ENCODE assay signal across 21 mouse cellular contexts in the genomic region with DNA sequence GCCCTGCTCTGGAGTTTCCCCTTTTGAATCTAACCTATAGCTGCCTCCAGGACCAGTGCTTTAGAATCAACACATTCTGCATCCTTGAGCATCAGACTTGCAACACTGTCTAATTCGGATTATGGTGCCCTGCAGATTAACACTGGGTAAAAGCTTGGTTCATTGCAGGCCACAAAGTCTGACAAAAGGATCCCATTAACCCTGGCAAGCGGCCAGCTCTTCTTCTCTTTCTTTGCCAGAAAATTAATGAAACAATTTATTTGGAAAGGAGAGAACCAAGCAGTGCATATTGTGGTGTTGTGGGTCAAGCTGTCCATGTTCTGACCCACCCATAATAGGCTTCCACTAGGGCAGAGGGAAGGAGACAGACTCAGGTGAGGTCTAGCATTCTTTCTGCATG. TPM values are rescaled to one million over a fixed set of nuclear protein-coding genes. Genes with fewer than 3 reads are reported as not detected.
DNase-seq lines count a peak whose midpoint lies in the region; ATAC-seq and TF ChIP-seq lines count a peak whose summit lies in the region.
"Had no signal": no experiment of that assay in that cellular context is flagged by ENCODE, and none has a peak within 500 bp of the region (broad histone marks: within the 10 kb centered on the region; RNA-seq: fewer than 3 reads in every experiment).

No protein-coding gene starts in this region.

- H3K4me1 ChIP-seq in hindbrain, postnatal 0 days (ENCODE audit: insufficient read depth, low read length) = no peaks in the 10 kb centered on the region
- peaks cover 9% of the 10 kb centered on the region; the same call in 1 of the 2 replicates for H3K4me1 ChIP-seq in hindbrain, embryonic 13.5 days (replicated peaks)
- H3K4me1 ChIP-seq: embryonic facial prominence, embryonic 13.5 days; heart, embryonic 10.5 days; lung, embryonic 15.5 days; midbrain, embryonic 15.5 days had no signal

- WGBS in hindbrain, postnatal 0 days = 52% methylated on average over 2 of the region's 2 CpGs
- WGBS in hindbrain, embryonic 13.5 days = 78% methylated on average over 2 of the region's 2 CpGs

- no peak overlapping the region for H3K4me3 ChIP-seq in hindbrain, postnatal 0 days (ENCODE audit: low read length)
- no peak overlapping the region for H3K4me3 ChIP-seq in hindbrain, embryonic 13.5 days
- H3K4me3 ChIP-seq: embryonic facial prominence, embryonic 13.5 days; forebrain, embryonic 15.5 days; heart, embryonic 10.5 days; lung, embryonic 15.5 days; midbrain, embryonic 15.5 days had no signal

- no peak for ATAC-seq in hindbrain, postnatal 0 days
- ATAC-seq in hindbrain, embryonic 13.5 days (ENCODE audit: low FRiP score) = no peak
- ATAC-seq: CD4-positive, CD25-positive, alpha-beta regulatory T cell, adult 4 months; forebrain, embryonic 15.5 days; inflammation-experienced regulatory T-cells, adult 6 months; midbrain, embryonic 15.5 days had no signal

- no peak overlapping the region for H3K9ac ChIP-seq in hindbrain, postnatal 0 days (replicated peaks; ENCODE audit: low read length)
- no peak overlapping the region for H3K9ac ChIP-seq in hindbrain, embryonic 13.5 days
- H3K9ac ChIP-seq: embryonic facial prominence, embryonic 13.5 days; forebrain, embryonic 15.5 days; lung, embryonic 15.5 days; midbrain, embryonic 15.5 days had no signal

- H3K27ac ChIP-seq in hindbrain, postnatal 0 days = no peak overlapping the region
- no peak overlapping the region for H3K27ac ChIP-seq in hindbrain, embryonic 13.5 days
- H3K27ac ChIP-seq: embryonic facial prominence, embryonic 13.5 days; forebrain, embryonic 15.5 days; heart, embryonic 10.5 days; lung, embryonic 15.5 days; midbrain, embryonic 15.5 days had no signal

- H3K9me3 ChIP-seq in hindbrain, postnatal 0 days (ENCODE audit: low read length) = no peaks in the 10 kb centered on the region
- H3K9me3 ChIP-seq in hindbrain, embryonic 13.5 days = no peaks in the 10 kb centered on the region
- H3K9me3 ChIP-seq: embryonic facial prominence, embryonic 13.5 days; forebrain, embryonic 15.5 days; heart, embryonic 10.5 days; lung, embryonic 15.5 days; midbrain, embryonic 15.5 days had no signal

- H3K4me2 ChIP-seq in hindbrain, postnatal 0 days (ENCODE audit: low read depth, low read length) = no peak overlapping the region
- H3K4me2 ChIP-seq in hindbrain, embryonic 13.5 days = no peak overlapping the region
- H3K4me2 ChIP-seq: embryonic facial prominence, embryonic 13.5 days; forebrain, embryonic 15.5 days; liver, embryonic 11.5 days; lung, embryonic 15.5 days; midbrain, embryonic 15.5 days had no signal

- H3K36me3 ChIP-seq in hindbrain, postnatal 0 days (ENCODE audit: insufficient read depth, low read length) = no peaks in the 10 kb centered on the region
- H3K36me3 ChIP-seq in hindbrain, embryonic 13.5 days = no peaks in the 10 kb centered on the region
- H3K36me3 ChIP-seq: embryonic facial prominence, embryonic 13.5 days; forebrain, embryonic 15.5 days; heart, embryonic 10.5 days; lung, embryonic 15.5 days; midbrain, embryonic 15.5 days had no signal

- no peaks in the 10 kb centered on the region for H3K27me3 ChIP-seq in hindbrain, postnatal 0 days (ENCODE audit: insufficient read depth, low read length)
- H3K27me3 ChIP-seq in hindbrain, embryonic 13.5 days = no peaks in the 10 kb centered on the region
- H3K27me3 ChIP-seq: embryonic facial prominence, embryonic 13.5 days; forebrain, embryonic 15.5 days; lung, embryonic 15.5 days; midbrain, embryonic 15.5 days had no signal

- TF ChIP-seq CTCF in hindbrain, postnatal 0 days (IDR thresholded peaks at IDR 0.05; ENCODE audit: low read depth) = no peak

- DNase-seq in hindbrain, postnatal 0 days (ENCODE audit: low spot score) = peak; percentile 54
- peak; percentile 63 for DNase-seq in retina, postnatal 1 day
- no peak for DNase-seq in retina, embryonic 14.5 days (ENCODE audit: low spot score)
- DNase-seq in cerebellum, adult 8-10 months = peak; percentile 71
- DNase-seq in retina, postnatal 7 days (ENCODE audit: low read depth, low spot score) = peak; percentile 25
- DNase-seq in gastrocnemius, postnatal 4 days (ENCODE audit: low spot score in 2 of 2) = no peak
- no peak for DNase-seq in right cerebral cortex, adult 18-20 months
- DNase-seq: adrenal gland, postnatal 14 days; gastrocnemius, postnatal 36 days; kidney, adult 2 months; kidney, postnatal 36 days; thymus, adult 18-20 months had no signal

RNA-seq across cellular contexts. Expression of gene Spon1, which starts 58.2 kb away (rescaled TPM):
- total RNA-seq in hindbrain, postnatal 0 days (2014; rRNA removed) = 42.6 and 43.8 TPM in 2 replicates
- 50.3 TPM in 2 replicates for polyA plus RNA-seq in hindbrain, postnatal 0 days (2015; fragmentation: Nextera tagmentation; extraction: Ambion mirVana)
- 82.8 and 104 TPM in 2 replicates for polyA plus RNA-seq in hindbrain, embryonic 13.5 days (2015; fragmentation: Nextera tagmentation; extraction: Ambion mirVana)
- 1 to 10 TPM; 6.1 to 7.1 TPM for total RNA-seq in gastrocnemius, postnatal 4 days (2021)

Comparison
In these comparisons a context has a peak if more than half of its experiments do, and no peak if none do; other contexts are left out.
1. DNase-seq: peak in hindbrain, postnatal 0 days (single experiment), retina, postnatal 1 day (single experiment), cerebellum, adult 8-10 months (single experiment) and retina, postnatal 7 days (single experiment); none in retina, embryonic 14.5 days (single experiment), gastrocnemius, postnatal 4 days (0 of 2) and right cerebral cortex, adult 18-20 months (single experiment).